Mouse (Mus musculus) right cerebral cortex, adult 18-20 months (tissue): ENCODE measurements around the gene Mrps18b.

ENCODE experiments used
- DNase-seq: peaks from one replicate; pipeline ENCODE4 v3.0.0; 2022; ENCODE audit warnings: mixed read lengths

The Mrps18b gene

GRCm38 (mm10) chr17:35918276-35919059 lies 2.3 kb upstream of the Mrps18b start:
- DNase-seq: peak; percentile 46

GRCm38 (mm10) chr17:35917463-35918251 lies 1.5 kb upstream of the Mrps18b start:
- peak; percentile 46 for DNase-seq

GRCm38 (mm10) chr17:35917143-35917462 lies 914 bp upstream of the Mrps18b start:
- peak; percentile 36 for DNase-seq

DNA sequence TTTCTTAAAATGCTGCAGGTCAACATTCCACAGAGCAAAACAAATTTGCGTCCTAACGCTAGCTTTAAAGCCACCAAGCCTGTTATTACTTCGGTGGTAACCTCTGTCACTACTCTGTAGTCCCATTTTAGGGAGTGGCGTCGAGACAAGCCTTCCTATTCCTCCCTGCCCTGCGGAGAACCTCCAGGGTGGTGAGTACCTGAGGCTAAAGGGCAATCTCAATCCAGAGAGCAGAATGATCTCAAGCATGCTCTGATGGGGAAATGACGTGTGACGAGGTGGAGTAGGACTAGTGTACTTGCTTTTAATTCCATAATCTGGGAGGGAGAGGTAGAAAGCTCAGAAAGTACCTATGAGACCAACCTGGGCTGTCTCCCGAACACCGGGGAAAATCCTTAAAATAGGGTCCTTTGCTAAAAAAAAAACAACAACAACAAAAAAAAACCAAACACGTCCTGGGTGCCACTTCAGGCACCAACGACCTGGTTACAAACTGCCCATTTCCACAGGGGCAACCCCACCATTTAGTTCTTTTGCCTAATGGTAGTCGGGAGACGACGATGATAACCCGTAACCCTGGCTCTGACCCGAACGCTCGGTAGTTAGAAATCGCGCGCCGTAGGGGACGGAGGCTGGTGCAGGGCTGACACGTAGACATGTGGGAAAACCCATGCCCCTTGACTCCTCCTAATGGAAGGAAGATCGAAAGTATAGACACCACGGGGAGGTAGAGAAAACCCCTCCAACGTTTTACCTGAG lies 472 bp downstream of the Mrps18b start:
- DNase-seq: no peak

GRCm38 (mm10) chr17:35914975-35915374 lies 1.2 kb downstream of the Mrps18b start:
- no peak for DNase-seq

GRCm38 (mm10) chr17:35909919-35910369 lies 6.2 kb downstream of the Mrps18b start, which contains the start of gene Atat1:
Gene Atat1 (minus strand): TSS chr17:35910075.
- DNase-seq: peak; percentile 94

DNA sequence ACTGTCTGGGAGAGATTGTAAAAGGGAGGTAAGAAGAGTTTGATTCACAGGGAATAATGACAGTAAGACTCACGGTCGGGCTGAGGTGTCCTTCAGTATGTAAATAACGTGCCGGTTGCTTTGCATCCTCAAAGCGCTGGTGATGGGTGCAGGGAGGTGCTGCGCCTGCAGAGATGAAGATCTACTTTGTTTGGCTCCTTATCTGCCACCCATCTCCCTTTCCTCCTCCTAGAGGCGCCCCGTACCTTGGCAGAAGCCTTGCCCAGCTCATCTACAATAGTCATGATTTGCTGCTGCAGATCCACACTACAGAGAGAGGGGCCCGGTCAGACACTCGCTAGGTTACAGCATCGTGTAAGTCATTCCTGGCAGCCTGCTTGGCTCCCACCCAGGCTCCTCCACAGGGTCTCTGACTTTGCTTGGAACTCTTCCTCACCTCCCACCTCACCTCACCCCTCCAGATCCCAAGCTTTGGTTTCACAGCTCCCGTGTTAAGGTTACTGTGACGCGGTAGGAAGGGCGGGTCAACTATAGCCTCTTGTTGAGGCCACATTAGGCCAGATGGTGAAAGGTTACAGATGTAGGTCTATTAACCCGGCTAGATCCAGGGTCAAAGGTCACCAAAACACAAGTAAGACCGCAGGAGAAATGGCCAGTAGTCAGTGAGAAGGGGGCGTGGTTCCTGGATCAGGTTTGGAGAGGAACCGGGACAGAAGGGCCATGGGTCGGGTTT lies 6.8 kb downstream of the Mrps18b start:
- DNase-seq: no peak

DNA sequence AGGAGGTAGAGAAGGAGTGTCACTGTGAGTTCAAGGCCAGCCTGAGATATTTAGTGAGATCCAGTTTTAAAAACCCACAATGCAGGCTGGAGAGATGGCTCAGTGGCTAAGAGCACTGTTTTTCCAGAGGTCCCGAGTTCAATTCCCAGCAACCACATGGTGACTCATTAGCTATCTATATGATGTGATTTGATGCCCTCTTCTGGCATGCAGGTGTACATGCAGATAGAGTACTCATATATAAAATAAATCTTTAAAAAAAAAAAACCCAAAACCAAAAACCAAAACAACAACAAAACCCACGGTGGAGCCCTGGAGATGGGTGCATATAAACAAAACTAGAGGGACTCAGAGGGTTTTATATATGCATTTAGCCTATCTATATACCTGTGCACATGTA lies 8.6 kb downstream of the Mrps18b start:
- no peak for DNase-seq

DNA sequence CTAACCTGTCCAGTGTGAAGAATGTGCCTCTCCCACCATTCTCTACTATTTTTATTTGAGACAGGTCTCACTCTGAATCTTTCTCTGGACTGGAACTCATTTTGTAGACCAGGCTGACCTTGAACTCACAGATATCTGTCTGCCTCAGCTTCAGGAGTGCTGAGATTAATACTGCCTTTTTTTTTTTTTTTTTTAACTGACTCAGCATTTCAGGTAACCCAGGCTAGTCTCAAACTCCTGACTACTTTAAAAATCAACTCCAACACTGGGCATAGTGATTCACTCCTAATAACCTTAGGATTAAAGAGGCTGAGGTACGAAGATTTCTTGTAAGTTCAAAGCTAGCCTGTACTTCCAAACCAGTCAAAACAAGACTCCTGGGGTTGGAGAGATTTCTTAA lies 10.6 kb downstream of the Mrps18b start:
- no peak for DNase-seq

- DNase-seq: no peak
These were observed 12.2 kb downstream of the Mrps18b start for GRCm38 (mm10) chr17:35903992-35904355.

DNA sequence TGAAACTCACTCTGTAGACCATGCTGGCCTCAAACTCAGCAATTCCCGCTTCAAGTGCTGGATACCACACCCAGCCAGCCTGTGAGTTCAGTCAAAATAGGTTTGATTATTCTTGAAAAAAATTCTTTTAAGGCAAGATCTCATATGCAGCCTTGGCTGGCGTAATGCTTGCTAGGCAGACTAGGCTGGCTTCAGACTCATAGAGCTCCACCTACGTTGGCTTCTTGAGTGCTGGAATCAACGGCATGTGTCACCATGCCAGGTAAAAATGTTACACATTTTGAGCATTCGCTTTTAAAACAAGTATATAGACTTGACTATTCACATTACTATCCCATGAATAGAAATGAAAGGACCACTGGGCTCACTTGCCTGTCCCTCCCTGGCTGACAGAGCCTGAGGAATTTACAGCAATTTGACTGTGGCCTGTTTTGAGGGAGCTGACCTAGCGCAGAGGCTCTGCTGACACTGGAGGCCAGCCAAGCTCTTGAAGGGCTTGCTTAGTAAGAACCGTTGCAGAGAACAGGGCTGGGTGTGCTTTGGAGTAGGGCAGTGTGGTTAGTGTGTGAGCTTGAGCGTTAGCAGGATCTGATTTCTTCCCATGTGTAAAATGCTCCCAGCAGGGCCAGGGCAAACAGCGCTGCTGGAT lies 12.7 kb downstream of the Mrps18b start:
- no peak for DNase-seq

GRCm38 (mm10) chr17:35900636-35901035 lies 15.6 kb downstream of the Mrps18b start:
- DNase-seq: no peak

GRCm38 (mm10) chr17:35897644-35898573 lies 18.3 kb downstream of the Mrps18b start:
- DNase-seq: no peak

DNA sequence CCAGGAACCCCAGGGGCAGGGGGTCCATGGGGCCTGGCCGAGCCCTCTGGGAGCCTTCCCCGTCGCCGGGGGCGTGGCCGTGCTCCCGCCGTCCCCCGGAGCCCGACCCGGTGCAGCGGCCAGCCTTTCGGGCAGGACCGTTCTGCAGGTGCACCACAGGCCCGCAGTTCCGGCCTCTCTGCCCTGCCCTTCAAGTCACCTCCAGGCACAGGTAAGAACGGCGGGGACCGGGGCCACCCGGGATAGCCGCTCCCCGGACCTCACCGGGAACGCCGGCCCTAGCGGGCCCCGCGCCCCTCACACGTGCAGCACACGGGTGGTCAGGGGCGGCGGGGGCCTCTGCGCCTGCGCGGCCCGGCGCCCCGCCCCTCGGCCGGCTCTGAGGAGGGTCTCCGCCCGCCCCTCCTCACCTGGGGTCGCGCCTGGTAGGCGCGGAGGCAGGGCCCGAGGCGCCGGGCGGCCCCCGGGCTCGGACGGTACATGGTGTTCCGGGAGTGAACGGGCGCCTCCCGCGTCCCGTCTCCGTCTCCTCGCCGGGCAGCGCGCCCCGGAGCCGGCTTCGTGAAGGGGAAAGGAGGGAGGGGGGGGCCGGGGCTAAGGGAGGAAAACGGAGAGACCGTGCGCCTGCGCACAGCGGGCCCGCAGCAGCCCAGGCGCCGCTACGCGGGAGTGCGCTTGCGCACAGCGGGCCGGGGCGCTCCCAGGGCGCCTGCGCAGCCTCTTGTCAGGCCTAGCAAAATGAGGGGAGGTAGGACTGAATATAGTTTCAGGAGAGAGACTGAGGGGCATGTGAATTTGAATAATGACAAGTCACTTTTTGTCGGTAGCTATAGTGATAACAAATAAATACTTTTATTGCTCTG lies 19.2 kb downstream of the Mrps18b start, which contains the start of gene 2310061I04Rik:
Gene 2310061I04Rik, minus strand, starts transcription at position 651 of the 863 bp plus-strand sequence.
- DNase-seq: peak; percentile 93

DNA sequence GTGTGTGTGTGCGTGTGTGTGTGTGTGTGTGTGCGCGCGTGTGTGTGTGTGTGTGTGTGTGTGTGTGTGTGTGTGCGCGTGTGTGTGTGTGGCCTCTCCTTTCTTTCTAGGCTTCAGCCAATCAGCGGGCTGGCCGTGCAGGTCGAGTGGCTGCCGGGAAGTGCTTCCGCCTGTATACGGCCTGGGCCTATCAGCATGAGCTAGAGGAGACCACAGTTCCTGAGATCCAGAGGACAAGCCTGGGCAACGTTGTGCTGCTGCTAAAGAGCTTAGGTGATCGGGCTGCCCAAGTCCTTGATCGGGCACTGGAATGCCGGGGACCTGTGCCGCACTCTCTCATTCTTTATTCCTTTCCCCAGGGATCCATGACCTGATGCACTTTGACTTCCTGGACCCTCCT lies 28.5 kb downstream of the Mrps18b start:
- DNase-seq: no peak

GRCm38 (mm10) chr17:35883777-35884176 lies 32.4 kb downstream of the Mrps18b start:
- DNase-seq: no peak

DNA sequence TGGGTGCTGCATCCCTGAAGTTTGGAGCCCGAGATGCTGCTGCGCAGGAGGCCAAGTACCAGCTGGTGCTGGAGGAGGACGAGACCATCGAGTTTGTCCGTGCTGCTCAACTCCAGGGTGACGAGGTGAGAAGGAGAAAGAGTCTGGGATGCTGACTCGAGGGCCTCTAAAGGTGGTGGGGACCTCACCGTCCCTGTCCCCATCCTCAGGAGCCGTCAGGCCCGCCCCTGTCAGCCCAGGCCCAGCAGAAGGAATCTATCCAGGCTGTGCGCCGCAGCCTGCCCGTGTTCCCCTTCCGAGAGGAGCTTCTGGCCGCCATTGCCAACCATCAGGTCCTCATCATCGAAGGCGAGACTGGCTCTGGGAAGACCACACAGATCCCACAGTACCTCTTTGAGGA lies 33.3 kb downstream of the Mrps18b start:
- no peak for DNase-seq

GRCm38 (mm10) chr17:35879245-35880057 lies 36.7 kb downstream of the Mrps18b start, which contains the start of gene Dhx16:
Gene Dhx16 (plus strand): TSS chr17:35879819.
- peak; percentile 97 for DNase-seq

GRCm38 (mm10) chr17:35874721-35875120 lies 41.5 kb downstream of the Mrps18b start:
- DNase-seq: peak; percentile 73
